Mouse (Mus musculus): Measurements from ENCODE around the gene Rasip1.

GRCm38 (mm10) chr7:45645591-45645971, 18.3 kb downstream of the Rasip1 start:
- TF ChIP-seq CTCF (IDR thresholded peaks at IDR 0.05; ENCODE audit: borderline replicate concordance, insufficient read depth, low read length) (no peak), POLR2A (IDR thresholded peaks at IDR 0.05; ENCODE audit: low read depth, low read length) (no peak)
